Mouse (Mus musculus): ENCODE data around the gene Bub3.

- no peak for TF ChIP-seq GATA1 (IDR thresholded peaks at IDR 0.05; ENCODE audit: low read length)
- no peak for TF ChIP-seq TAL1 (IDR thresholded peaks at IDR 0.05; ENCODE audit: low read length)
These were observed 18.6 kb upstream of the Bub3 start for GRCm38 (mm10) chr7:131541184-131542114.

Measured in erythroblast, embryonic 14.5 days (primary cell).